Mouse (Mus musculus): ENCODE results near the gene Pacs1.
"Not testable (repeated sequence)": the region's sequence is repeated elsewhere in the genome, so short reads cannot be mapped to it uniquely, and the experiment has no call there.

The Pacs1 gene

DNA sequence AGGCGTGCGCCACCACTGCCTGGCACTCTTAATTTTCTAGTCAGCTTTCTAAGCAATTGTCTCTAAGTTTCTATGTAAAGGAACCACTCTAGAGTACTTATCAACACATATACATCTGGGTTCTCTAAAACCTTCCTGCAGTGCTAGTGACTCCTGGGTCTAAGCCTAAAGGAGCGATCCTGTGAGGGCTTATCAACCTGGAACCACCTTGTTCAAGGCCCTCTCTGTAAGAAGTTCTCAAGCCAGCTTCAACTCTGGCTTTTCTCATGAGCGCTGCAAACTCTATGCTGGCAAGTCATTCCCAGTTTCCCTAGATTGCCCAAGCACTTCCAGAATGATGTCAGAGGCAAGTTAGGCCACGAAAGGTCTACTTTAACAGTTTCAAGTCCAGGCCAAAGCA lies 5.9 kb downstream of the Pacs1 start:
- no peak for DNase-seq

DNA sequence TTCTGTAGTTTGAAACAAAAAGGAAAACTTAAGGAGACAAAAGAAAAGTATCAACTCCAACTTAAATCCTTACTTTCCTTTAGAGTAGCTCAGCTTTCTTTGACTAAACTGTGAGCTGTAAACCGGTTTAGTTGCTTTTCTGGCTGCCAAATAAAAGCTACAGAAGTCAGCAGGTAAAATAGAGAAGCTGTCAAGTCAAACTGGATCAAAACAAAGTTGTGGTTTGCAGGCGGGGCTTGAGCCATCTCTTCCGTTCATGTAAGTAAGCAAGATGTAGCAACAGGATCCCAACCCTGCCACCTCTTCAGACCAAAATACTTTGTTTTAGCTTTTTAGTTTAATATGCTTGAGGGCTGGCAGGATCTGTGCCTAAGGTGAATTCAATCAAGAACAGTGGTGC lies 15.8 kb downstream of the Pacs1 start:
- peak; percentile 75 for DNase-seq

DNA sequence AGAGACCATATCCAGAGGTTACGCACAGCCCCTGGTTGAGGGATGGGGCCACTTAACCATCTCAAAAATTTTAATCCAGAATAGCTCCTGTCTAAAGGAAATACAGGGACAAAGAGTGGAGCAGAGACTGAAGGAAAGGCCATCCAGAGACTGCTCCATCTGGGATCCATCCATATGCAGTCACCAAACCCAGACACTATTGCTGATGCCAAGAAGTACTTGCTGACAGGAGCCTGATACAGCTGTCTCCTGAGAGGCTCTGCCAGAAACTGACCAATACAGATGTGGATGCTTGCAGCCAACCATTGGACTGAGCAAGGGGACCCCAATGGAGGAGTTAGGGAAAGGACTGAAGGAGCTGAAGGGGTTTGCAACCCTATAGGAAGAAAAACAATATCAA lies 35.9 kb downstream of the Pacs1 start:
- DNase-seq = not testable (repeated sequence)

DNA sequence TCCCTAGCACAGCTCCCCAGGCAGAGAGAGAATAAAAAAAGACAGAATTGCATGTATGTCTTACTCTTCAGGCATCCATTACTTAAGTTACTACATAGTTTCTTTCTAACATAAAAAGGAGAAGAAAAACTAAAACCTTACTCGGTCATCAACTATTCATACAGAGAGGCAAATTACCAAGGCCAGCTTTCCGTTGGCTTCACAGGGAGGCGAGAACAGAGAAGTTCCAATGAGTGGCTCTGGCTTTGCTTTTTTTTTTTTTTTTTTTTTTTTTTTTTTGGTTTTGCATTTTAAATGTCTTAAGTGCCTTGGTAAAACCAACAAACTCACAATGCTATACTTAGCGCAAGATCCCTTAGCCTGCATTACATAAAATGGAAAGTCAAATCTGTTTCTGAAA lies 40.2 kb downstream of the Pacs1 start:
- no peak for DNase-seq

DNA sequence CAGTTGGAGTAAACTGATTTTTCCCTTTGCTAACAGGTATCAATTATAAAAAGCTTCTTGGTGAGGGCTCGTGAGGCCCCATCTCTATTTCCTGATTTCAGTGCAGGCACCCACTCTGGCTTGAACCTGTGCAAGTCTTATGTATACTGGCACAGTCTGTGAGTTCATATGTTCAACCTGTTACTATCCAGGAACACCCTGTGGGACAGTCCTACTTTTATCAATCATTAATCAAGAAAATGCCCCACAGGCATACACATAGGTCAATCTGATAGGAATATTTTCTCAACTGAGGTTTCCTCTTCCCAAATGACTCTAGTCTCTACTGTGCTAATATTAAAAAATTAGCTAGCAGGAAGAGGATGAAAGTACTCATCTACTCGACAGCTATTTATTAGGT lies 42.8 kb downstream of the Pacs1 start:
- no peak for DNase-seq

DNA sequence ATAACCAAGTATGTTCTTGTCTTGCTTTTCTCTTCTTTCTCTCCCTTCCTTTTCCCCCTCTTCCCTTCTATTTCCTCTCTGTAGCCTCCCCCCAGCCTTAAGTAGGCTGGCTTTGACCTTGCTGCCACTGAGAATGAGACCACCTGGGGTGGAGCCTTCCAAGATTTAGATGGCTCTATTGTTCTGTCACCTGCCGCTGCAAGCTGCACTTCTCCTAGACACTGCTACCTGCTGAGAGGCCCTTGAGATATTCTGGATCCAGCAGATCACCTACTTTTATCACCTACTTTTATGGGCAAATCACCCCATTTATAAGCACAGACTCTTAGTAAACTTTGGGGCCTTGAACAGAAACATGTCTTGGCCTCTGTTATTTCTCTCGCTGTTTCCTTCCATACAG lies 48.3 kb downstream of the Pacs1 start:
- no peak for DNase-seq

DNA sequence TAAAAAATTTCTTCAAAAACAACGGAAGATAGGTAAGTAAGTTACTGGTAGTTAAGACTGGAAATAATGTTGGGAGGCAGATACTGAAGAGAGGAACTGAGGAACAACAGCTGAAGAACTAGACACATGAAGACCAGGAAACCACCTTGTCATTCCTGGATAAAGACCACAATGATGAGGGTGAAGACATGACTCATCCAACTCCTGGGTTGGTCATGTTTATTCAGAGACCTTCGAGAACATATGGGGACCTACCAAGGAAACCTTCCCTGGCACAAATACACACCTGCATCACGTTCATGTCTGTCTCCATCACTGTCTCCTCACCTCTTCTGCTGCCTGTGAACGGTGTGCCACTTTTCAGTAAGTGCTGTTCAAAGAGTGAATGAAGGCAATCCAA lies 48.8 kb downstream of the Pacs1 start:
- DNase-seq = no peak

DNA sequence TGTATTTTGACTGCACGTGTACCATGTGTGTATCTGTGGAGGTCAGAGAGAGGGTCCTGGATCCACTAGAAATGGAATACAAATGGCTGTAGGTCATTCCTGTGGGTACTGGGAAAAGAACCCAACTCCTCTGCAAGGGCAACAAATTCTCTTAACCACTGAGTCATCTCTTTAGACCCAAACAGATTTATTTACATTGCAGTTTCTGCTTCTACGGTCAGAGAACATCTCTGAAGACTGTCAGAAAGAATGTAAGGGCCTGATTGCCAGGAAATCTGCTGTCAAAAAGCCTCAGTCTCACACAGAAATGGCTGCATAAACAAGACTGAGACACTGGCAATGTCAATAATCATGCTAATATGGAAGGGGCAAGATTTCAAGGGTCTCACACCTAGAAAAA lies 51.0 kb downstream of the Pacs1 start:
- DNase-seq = no peak

DNA sequence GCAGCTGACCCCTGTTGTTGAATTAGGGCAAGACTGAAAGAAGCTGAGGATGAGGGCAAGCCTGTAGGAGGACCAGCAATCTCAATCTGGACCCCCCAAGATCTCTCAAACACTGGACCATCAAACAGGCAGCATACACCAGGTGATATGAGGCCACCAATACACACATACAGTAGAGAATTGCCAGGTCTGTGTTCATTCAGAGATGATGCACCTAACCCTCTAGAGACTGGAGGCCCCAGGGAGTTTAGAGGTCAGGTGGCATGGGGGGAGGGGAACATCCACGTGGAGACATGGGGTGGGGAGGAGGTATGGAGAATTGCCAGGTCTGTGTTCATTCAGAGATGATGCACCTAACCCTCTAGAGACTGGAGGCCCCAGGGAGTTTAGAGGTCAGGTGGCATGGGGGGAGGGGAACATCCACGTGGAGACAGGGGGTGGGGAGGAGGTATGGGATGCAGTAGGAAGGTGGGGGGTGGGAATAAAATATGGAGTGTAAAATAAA lies 51.6 kb downstream of the Pacs1 start:
- DNase-seq = not testable (repeated sequence)

DNA sequence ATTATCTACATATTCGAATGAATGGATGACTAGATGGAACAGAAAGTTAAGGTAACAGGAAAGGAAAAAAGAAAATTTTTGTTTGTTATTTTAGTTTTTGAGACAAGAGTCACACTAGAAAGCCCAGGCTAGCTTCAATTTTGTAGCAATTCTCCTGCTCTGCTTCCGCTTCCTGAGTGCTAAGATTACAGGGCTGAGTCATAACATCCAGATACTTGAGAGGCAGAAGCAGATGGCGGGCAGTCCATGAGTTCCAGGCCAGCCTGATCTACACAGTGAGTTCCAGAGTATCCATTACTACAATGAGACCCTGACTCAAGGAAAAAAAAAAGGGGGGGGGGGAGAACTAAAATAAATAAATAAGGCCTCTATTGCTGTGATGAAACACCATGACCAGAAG lies 52.5 kb downstream of the Pacs1 start:
- DNase-seq = no peak

DNA sequence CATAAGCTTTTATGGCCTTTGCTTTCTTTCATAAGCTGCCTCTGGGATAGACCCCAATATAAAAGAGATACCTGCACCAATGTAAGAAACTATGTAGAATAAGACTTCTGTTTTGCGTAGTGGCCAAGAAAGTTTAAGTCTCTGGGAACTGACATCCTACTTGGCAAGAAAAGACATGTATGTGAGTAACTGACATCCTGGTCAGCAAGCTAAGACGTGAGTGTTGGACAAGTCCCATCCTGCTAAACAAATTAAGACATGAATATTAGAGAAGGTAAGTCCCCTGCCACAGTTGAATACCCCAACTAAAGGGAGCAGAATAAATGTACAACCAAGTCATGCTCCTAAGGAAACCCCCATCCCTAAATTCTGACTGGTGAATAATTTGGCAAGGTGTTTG lies 71.2 kb downstream of the Pacs1 start:
- DNase-seq = no peak

DNA sequence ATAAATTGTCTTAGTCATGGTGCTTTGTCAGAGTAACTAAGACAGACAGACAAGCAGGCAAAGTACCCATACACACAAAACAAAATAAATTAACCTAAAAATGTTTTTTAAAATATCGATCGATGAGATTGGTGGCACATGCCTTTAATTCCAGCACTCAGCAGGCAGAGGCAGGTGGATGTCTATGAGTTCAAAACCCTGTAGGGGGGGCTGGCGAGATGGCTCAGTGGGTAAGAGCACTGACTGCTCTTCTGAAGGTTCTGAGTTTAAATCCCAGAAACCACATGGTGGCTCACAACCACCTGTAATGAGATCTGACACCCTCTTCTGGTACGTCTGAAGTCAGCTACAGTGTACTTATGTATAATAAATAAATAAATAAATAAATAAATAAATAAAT lies 72.3 kb downstream of the Pacs1 start:
- peak; percentile 63 for DNase-seq

DNA sequence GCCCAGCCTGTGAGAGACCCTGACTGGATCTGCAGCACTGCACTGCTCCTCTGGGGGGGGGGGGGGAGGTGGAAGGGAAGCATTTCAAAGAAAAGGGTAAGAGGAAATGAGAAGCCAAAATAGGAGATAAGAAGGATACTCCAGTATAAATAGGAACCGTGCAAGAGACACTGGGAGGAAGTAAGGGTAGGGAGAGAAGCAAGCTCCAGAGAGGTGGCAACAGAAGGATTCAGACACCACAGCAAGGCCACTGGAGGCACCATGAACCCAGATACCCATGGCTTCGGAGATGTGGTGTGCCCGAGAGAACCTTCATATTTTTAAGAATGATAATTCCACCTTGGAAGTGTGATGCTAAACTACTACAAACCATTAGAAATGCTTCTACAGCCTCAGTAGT lies 74.4 kb downstream of the Pacs1 start:
- no peak for DNase-seq

DNA sequence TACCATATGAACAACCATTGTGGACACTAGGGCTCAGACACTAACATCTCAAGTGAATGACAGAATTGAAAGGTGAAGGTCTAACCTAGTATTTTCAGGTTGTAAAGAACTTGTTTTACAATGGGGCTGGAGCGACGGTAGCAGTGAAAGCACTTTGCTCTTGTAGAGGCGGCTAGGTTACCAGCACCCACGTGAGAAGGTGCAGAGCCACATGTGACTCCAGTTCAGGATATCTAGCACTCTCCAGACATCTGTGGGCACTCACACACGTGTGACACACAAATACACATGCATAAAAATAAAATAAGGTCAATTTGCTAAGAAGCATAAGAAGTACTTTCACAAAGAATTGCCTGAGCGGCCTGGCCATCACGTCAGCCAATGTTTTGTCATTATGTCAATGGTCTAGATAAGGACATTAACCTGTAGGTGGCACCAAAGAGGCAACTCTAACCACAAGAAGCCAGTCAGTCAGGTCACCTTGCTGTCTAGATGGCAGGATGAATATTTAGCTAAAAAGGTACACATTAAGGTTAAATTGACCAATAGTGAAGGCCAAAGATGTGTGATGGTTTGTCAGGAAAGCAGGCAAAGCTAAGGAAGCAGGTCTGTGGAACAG lies 77.4 kb downstream of the Pacs1 start:
- DNase-seq = peak; percentile 42

DNA sequence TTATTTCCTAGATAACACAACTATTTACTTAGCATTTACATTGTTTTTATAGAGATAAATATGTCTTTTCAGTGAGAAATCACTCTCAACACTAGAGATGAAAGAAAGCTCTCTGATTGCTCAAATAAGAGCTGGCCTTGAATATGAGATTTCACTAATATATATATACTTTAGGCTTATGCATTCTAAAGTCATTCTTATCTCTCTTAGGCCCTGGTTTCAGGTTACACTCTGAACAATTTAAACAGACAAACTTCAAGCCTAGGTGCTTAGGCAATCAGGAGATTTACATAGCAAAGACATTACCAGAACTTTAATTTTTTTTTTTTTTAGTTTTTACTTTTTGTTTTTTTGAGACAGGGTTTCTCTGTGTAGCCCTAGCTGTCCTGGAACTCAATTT lies 80.5 kb downstream of the Pacs1 start:
- DNase-seq = no peak

DNA sequence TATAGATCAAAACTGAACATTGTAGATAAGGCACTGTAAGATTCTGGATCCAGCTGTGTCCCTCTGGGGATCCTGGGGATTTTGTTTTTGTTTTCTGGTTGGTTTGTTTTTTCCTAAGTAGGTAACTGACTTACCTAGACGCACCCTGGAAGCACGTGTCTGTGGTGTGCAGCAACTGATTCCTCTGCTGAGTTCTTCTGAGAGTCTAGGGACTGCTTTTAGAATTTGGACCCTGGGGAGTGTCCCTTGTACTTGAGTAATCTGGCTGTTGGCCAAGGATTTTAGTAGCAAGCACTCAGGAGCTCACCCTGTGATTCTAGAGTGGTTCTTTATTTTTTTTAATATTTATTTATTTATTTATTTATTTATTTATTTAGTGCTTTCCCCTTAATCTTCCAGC lies 85.5 kb downstream of the Pacs1 start:
- DNase-seq = no peak

DNA sequence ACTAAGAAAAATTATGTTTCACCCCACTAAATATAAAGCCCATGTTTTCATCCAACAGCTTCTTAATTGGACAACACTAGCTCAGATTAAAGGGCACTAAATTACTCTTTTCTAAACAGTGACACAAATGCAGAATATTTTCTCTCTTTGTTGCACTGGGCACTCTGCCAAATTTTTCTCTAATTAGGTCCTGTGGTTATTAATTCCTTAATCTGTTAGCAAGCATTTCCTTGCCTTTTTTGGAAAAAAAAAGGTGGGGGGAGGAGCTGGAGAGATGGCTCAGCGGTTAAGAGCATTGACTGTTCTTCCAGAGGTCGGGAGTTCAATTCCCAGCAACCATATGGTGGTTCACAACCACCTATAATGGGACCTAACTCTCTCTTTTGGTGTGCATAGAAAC lies 91.0 kb downstream of the Pacs1 start:
- no peak for DNase-seq

DNA sequence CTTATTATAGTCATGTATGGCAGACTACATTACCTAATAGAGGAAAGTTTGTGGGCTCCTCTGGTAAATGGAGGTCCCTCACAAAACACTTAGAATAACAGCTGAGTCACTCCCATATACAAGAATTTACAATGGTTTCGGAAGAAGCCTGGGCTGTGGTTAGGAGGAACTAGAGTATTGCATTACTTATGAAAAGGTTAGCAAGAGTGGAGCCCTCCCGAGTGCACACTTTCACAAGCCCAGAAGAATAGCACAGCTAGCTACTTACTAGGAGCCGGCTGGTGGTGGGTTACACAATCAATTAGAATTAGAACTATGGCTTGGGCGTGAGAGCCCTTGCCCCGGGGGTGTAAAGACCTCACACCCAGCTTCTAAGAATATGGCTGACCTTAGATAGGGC lies 94.3 kb downstream of the Pacs1 start:
- no peak for DNase-seq

DNA sequence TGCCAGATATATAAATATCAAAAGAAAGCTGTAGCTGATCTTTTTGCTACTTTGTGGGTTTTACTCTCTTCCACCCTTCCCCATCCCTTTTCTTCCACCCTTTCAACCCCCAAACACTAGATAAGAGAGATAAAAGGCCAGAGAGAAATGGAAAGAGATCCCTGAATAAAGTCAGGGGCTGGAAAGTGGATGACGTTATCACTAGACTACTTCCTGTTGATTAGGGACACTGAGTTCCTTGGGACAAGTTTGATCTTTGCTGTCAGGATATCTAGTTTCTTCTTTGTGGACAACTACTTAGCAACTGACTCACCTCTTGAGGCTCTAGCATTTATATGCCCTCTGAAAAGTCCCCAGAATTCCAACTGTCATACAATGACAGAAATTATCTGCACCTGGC lies 102.5 kb downstream of the Pacs1 start:
- DNase-seq = no peak

DNA sequence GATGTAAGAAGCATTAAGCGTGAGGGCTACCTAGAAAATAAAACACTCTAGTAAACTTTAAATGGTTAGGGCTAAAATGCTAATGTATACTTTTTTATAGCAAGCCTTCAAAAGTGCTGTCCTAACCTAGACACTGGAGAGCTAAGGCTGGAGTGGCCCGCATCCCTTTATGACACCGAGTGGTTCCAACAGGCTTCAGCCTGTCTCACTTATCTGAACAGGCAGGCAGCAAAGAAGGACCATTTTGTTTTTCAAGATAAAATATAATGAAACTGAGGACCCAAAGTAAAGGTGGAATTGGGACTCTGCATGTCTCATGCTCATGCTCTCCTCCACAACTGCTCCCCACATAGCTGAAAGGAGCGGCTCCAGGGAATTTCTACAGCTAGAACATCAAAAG lies 105.4 kb downstream of the Pacs1 start:
- no peak for DNase-seq

DNA sequence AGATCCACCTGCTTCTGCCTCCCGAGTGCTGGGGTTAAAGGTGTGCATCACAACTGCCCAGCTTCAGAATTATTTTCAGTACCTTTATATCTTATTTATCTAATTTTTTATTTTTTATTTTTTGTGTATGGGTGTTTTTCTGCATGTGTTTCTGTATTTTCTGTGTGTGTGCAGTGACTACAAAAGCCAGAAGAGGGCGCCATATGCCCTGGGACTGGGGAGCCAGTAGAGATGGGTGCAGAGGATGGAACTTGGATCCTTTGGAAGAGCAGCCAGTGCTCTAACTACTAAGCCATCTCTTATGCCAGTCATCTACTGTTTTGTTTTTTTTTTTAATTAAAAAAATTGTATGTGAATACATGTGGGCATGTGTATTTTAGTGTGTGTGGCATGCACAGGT lies 108.5 kb downstream of the Pacs1 start:
- DNase-seq = peak; percentile 67

DNA sequence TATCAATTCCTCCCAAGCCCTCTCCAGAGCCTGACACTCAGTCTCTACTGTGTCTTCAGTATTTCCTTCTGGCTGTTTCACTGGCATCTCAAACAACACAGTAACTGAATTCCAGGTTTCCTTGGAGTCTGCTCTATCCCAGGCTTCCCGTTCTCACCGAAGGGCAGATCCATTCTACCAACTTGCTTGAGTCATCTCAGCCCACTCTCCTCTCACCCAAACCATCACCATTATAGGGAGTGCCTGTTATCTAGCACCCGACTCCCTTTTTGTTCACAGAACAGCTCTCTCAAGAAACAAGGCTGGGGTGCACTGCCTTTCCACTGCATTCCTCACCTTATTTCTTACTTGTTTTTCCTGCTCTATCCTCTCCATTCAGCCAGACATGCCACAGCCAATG lies 111.0 kb downstream of the Pacs1 start:
- no peak for DNase-seq

DNA sequence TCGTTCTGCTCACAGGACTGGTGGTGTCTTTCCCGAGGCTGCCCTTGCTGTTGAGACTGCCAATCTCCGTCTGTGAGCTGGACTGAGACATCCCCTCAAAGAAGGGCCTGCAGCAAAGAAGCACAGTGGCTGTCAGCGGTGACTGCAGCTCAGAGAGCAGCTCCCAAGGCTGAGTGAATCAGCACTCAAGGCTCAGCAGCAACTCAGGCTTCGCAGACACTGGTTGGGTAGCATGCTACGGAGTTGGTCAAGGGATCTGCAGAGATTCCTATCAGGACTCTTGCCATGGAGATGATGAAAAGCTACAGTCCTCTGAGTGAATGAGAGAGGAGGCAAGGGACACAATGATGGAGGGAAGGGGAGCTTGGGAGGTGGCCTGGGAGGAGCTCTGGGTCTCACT lies 120.7 kb downstream of the Pacs1 start:
- DNase-seq = no peak

DNA sequence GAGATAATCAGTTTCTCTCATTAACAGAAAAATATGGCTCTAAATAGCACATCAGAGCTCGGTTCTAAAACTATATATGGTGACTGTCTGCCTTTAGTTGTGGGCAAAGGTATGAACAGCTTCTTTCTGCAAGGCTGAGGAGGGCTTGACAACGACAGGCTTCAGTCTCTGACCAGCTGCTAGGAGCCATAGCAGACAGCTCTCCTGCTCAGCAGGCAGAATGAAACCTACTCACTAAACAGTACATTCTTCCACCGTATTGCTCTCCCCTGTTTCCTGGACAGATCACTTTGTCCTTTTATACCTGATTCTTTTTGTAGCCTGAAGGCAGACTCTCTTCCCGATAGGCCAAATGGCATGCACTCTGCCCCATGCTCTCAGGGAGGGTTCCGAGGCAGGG lies 121.2 kb downstream of the Pacs1 start:
- no peak for DNase-seq

DNA sequence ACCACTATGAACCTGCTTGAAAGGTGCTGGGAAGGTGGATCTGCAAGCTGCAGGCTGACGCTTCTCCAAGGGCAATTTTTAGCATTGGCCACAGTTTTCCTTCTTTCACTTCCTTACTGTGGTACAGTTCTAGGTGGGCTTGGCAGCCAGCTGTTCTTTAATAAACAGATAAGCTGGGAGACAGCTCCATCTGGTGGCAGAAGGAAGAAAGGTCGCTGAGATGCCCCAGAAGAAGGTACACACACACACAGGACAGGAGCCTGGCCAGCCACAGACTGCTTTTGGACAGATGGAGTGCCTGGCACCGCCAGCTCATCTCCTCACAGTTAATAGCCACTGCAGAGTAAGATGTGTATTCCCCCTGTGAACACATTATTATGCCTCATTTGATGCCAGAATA lies 121.6 kb downstream of the Pacs1 start:
- DNase-seq = peak; percentile 71

DNA sequence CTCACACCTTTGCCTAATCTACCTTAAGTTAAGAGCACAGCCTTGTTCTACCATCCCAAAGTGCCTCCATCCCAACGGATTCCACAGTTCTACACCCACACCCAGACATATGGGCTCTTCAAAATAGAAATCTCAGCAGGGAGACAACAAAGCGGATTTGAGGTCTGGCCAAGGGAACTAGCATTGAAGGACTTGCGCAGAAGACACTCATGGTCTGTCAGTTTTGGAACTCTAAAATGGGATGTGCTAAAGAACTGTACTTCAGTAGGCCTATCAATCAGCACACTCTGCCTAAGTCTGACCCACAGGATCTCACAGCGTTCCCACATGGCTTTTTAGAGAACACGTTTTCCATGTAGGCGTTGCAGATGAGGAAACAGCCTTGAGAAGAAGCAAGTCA lies 122.6 kb downstream of the Pacs1 start:
- no peak for DNase-seq
